Mouse (Mus musculus): ENCODE results near the gene Phf19.
A peak's percentile ranks its signal among the peaks of the same experiment; 100 is the strongest.

Gene Phf19

DNA sequence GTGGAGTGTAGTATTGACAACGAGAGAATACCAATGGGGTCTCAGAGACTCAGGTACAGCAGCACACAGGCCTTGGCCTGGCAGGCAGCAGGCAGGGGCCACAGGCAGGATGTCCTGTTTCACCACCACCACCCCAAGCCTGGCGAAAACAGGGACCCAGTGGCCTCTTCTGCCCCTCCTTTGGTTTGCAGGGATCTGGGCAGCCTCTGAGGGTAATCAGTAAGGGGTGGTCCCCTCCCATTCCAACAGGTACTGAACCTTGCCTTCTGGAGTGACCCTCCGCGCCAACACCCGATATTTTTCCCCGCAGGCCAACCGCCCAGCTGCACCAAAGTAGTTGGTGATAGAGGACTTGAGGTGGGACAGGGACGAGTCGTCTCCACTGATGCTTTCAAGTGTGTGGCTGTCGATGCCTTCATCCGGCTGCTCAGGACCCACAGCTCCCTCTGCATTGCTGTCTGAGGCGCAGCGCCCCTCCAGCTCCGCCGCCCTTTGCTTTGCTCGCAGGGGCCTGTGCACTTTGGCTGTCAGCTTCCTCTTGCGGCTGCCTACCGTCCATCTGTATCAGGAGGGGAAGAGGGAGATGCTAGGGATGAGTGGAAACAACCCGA, 18.2 kb downstream of the Phf19 start:
- no peak for DNase-seq

GRCm38 (mm10) chr2:34893950-34894349, 19.9 kb downstream of the Phf19 start:
- DNase-seq = no peak

DNA sequence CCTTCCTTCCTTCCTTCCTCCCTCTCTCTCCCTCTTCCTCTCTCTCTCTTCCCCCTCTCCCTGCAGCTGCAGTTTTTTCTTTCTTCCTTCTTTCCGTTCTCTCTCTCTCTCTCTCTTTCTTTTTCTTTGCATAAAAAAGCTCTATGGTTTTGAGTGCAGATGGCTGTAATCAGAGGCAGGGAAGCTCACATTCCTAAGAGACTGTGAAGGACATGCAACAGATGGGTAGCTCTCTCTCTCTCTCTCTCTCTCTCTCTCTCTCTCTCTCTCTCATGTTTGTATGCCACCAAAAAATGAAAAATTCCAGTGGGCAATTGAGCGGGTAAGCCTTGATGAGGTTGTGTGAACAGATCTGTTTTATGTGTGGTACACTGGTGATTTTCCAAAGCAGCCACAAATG, 29.6 kb downstream of the Phf19 start:
- DNase-seq = no peak

GRCm38 (mm10) chr2:34883190-34883589, 30.6 kb downstream of the Phf19 start:
- no peak for DNase-seq

GRCm38 (mm10) chr2:34882757-34883156, 31.1 kb downstream of the Phf19 start:
- DNase-seq = no peak

- DNase-seq = no peak
Observed at GRCm38 (mm10) chr2:34880054-34880453, 33.8 kb downstream of the Phf19 start.

GRCm38 (mm10) chr2:34874816-34875345, 38.9 kb downstream of the Phf19 start, which contains the start of gene Psmd5:
TSS of gene Psmd5 (minus strand) at chr2:34874968.
- DNase-seq = no peak

DNA sequence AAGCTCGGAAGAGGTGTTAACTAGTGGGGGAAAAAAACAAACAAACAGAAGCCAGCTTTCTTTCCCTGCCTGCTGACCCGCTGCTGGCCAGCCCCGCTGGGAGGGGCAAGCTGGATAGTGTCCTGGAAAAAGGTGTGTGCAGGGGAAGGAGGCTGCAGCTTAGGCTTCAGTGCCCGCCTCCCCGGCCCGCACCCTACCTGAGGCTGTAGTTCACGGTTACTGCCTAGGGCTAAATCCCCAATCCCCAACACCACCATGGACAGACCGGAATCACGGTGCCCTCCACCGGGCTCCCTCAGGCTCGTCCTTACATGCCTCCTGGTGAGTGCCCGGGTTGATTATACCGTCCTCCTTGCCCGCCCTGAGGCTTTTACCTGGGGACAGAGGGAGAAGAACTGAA, 39.6 kb downstream of the Phf19 start, which contains the start of gene Cutal:
Gene Cutal (plus strand): TSS at position 126 of the 400 bp plus-strand sequence.
- DNase-seq = peak; percentile 78

DNA sequence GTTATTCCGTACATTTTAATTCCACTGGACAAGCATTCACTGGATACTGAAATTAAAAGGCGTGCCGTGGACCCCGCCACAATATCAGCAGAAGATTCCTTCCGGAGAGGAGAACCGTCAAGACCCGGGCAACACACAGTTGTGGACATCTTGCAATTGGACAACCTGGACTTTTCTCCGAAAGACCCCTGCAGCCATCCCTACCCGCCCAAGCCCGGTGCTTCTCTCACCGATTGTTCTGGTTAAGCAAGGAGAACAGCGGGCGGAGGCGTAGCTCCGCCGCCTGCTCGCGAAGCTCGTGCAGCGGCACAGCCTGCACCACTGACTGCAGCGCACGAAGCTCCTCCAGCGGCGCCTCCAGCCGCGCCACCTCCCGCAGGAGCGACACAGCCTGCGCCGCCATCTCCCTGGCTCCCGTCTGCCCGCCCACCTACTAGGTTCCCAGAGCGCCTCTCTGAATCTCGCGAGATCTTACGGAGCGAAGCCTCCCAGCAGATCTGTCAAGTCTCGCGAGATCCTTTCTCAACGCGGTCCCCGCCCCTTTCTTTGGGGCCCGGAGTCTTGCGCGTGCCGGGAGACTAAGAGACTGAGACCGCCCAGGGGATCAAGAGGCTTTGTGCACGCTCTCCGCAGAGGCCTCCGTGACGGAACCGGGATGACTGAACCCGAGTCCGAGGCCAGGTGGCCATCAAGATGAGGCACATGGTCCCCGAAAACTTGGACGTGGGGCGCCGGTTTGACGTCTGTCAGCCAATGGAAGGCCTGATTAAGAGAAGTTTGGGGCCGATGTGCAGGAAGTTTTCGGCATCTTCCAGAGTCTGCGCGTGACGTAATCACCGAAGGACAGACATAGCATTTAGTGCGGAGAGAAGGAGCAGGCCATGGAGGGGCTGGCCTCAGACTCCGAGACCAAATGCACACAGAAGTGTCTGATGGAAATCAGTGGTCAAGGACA, 43.0 kb downstream of the Phf19 start:
- DNase-seq = peak; percentile 96

DNA sequence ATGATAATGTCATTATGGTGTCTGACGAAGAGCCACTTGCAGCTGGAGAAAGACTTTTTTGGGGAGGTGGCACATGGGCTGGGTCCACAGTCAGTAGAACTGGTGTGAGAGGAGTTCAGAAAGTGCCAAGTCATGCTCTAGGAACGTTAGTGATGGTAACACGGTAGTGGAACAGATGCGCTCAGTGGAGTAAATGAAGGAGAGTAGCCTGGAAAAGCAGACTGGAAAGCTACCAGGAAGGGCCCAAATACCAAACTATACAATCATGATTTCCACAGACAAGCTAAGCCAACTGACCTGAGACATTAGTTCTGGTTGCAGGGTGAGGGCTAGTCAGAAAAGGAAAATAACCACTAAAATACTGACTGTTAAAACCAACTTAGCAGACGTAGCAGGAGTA, 44.1 kb downstream of the Phf19 start:
- DNase-seq = no peak

DNA sequence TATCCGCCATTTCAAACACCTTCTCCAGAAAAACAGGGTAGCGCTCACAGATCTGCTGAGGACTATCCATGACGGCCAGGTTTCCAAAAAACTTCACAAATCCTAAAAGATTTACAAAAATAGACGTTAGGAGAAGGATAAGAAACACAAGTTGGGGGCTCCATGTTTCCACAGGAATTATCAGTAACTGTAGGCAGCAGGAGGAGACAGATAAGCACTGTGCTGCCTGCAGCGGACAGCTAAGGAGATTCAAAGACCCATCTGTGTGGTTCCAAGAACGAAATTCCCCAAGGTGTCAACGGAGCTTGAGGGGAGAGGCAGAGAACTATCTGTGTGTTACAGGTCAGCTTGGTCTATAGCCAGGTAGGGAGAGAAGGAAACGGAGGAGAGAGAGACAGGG, 56.1 kb downstream of the Phf19 start:
- DNase-seq = no peak

DNA sequence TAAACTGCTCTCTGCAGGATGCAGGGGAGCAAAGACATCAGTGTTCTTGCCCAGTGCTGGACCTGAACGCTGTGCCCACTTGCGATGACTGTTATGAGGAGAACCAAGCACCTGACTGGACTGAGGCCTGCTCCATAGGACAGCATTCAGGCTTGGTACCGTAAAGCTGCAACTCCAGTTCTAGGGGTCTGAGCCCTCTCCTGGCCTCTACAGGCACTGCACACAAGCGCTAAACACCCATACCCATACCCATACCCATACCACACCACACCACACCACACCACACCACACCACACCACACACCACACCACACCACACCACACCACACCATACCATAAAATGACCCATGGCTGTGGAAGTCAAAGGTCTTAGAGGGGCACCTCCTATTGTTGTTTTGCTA, 58.6 kb downstream of the Phf19 start:
- DNase-seq = no peak

DNA sequence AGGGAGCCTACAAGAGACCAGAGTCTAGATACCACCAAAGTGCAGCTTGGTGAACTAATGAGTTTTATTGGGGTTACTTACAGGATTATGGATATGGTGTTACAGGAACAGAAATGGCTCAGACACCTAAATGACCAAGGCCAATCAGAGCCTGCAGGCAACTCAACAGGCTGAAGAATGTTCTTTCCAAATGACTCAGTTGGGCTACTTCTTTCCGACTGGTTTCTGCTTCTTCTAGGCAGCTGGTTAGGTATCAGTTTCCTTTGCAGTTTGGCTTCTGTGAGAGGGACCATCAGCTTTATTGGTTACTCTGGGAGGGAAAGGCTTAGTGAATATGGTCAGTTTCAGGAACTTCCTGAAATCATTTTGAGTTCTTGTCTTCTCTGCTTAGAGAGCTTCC, 66.1 kb downstream of the Phf19 start:
- no peak for DNase-seq
